Mouse (Mus musculus) kidney, adult 2 months (tissue): ENCODE measurements around the gene Glb1l. TPM values are rescaled to one million over a fixed set of nuclear protein-coding genes. Genes with fewer than 3 reads are reported as not detected.

Source experiments
- DNase-seq: peaks from one replicate; pipeline ENCODE4 v3.0.0; 2021
- H3K27ac ChIP-seq: fragments of 200-500 bp; 2 replicates; pipeline ENCODE4 v1.5.1; 2012; ENCODE audit warnings: low read depth, low read length, control low read depth, inconsistent platforms; ENCODE audit not compliant: insufficient read depth
- H3K27me3 ChIP-seq: fragments of 200-500 bp; replicated peaks from 2 replicates; pipeline ENCODE4 v1.6.1; 2012; ENCODE audit warnings: mild to moderate bottlenecking, moderate library complexity, low read length, inconsistent platforms; ENCODE audit not compliant: control insufficient read depth, insufficient read depth
- H3K36me3 ChIP-seq: fragments of 200-500 bp; 2 replicates; pipeline ENCODE4 v1.6.1; 2012; ENCODE audit warnings: mild to moderate bottlenecking, moderate library complexity, low read length, inconsistent platforms; ENCODE audit not compliant: control insufficient read depth, insufficient read depth
- H3K4me1 ChIP-seq: fragments of 200-500 bp; 2 replicates; pipeline ENCODE4 v1.6.1; 2011; ENCODE audit warnings: low read length; ENCODE audit not compliant: control insufficient read depth, insufficient read depth
- H3K4me3 ChIP-seq: fragments of 200-500 bp; 2 replicates; pipeline ENCODE4 v1.5.1; 2011; ENCODE audit warnings: mild to moderate bottlenecking, low read depth, low read length, control low read depth; ENCODE audit not compliant: insufficient read depth
- CTCF ChIP-seq: fragments of 200-500 bp; conservative IDR thresholded peaks from 2 replicates; pipeline ENCODE4 v1.5.1; 2011; ENCODE audit warnings: low read depth, mild to moderate bottlenecking, control low read depth, low read length, moderate library complexity, mixed read lengths; ENCODE audit not compliant: insufficient read depth, insufficient read length
- POLR2A ChIP-seq: fragments of 200-500 bp; IDR thresholded peaks from one replicate; pipeline ENCODE4 v1.6.1; 2011; ENCODE audit warnings: low read depth, low read length, control low read depth
- WGBS: fragments of 180-500 bp; shearing (Covaris S2); methylation state at CpG from one replicate; pipeline ENCODE4 v1.1.7; 2018; 5-methylcytosine and 5-hydroxymethylcytosine counted together
- polyA plus RNA-seq: library from polyadenylated mRNA; depleted of rRNA; stranded (reverse); fragments of >200 nt; gene quantifications from 2 replicates; pipeline ENCODE4 v1.2.3, GENCODE M21; 2012; rRNA removed

Glb1l gene
- polyA plus RNA-seq, 1 experiment, result 118 TPM

GRCm38 (mm10) chr1:75168093-75168471 is 42.5 kb downstream of the Glb1l start:
- H3K27ac ChIP-seq, result peak overlapping the region; percentile 65; the same call in 1 of the 2 replicates
- WGBS, result 10% methylated on average over 7 of the region's 7 CpGs

GRCm38 (mm10) chr1:75160256-75160617 is 50.4 kb downstream of the Glb1l start:
- Histone ChIP-seq H3K4me3 (no peak overlapping the region), H3K27ac (no peak overlapping the region), H3K4me1 (no peaks in the 10 kb centered on the region), H3K36me3 (no peaks in the 10 kb centered on the region), H3K27me3 (no peaks in the 10 kb centered on the region)
- WGBS, result 91% methylated on average over 4 of the region's 4 CpGs
- TF ChIP-seq POLR2A, result no peak
- no peak for TF ChIP-seq CTCF
- DNase-seq, result no peak

More at GRCm38 (mm10) chr1:75168093-75168471, 42.5 kb downstream of the Glb1l start:
- DNase-seq, result no peak
- Histone ChIP-seq H3K4me3 (peak overlapping the region; percentile 43), H3K27me3 (no peaks in the 10 kb centered on the region), H3K36me3 (no peaks in the 10 kb centered on the region), H3K4me1 (peaks cover 8% of the 10 kb centered on the region; the same call in 1 of the 2 replicates)
- TF ChIP-seq CTCF, result no peak
- no peak for TF ChIP-seq POLR2A

- Histone ChIP-seq H3K4me1 (no peaks in the 10 kb centered on the region), H3K27ac (no peak overlapping the region), H3K36me3 (no peaks in the 10 kb centered on the region), H3K27me3 (no peaks in the 10 kb centered on the region), H3K4me3 (no peak overlapping the region)
- no peak for DNase-seq
- no peak for TF ChIP-seq POLR2A
- TF ChIP-seq CTCF, result no peak
- WGBS, result 77% methylated on average over 5 of the region's 5 CpGs
Observed at GRCm38 (mm10) chr1:75159540-75160255, 50.9 kb downstream of the Glb1l start.

- TF ChIP-seq CTCF, result no peak
- TF ChIP-seq POLR2A, result no peak
- H3K27me3 ChIP-seq, result no peaks in the 10 kb centered on the region
Observed at GRCm38 (mm10) chr1:75158990-75159389, 51.6 kb downstream of the Glb1l start.

GRCm38 (mm10) chr1:75155837-75156236 is 54.8 kb downstream of the Glb1l start:
- no peaks in the 10 kb centered on the region for H3K36me3 ChIP-seq
- TF ChIP-seq POLR2A (no peak), CTCF (no peak)
- no peak overlapping the region for H3K27ac ChIP-seq
- H3K4me1 ChIP-seq, result no peaks in the 10 kb centered on the region
- H3K4me3 ChIP-seq, result no peak overlapping the region
- no peak for DNase-seq
- whole genome bisulfite sequencing, result 59% methylated on average over 3 of the region's 3 CpGs
- no peaks in the 10 kb centered on the region for H3K27me3 ChIP-seq

More at GRCm38 (mm10) chr1:75158990-75159389, 51.6 kb downstream of the Glb1l start:
- Histone ChIP-seq H3K4me1 (no peaks in the 10 kb centered on the region), H3K4me3 (no peak overlapping the region), H3K27ac (no peak overlapping the region), H3K36me3 (no peaks in the 10 kb centered on the region)
- no peak for DNase-seq

- WGBS, result 80% methylated on average over 4 of the region's 4 CpGs
- Histone ChIP-seq H3K4me1 (peaks cover 3% of the 10 kb centered on the region; the same call in 1 of the 2 replicates), H3K27me3 (no peaks in the 10 kb centered on the region), H3K36me3 (peaks cover 2% of the 10 kb centered on the region; the same call in 1 of the 2 replicates), H3K4me3 (no peak overlapping the region), H3K27ac (no peak overlapping the region)
- no peak for TF ChIP-seq CTCF
- peak; percentile 62 for DNase-seq
Observed at GRCm38 (mm10) chr1:75148727-75149126, 61.9 kb downstream of the Glb1l start.

Other genes with a start within 250 kb of the Glb1l start
- gene Nhej1, start 85.6 kb downstream of the Glb1l start, polyA plus RNA-seq, result 2.9 and 4.2 TPM in 2 replicates
- 12.8 and 25.2 TPM in 2 replicates for gene Slc23a3, start 76.9 kb downstream of the Glb1l start, polyA plus RNA-seq
- 67.7 and 70.8 TPM in 2 replicates for gene Cnppd1, start 68.1 kb downstream of the Glb1l start, polyA plus RNA-seq
- gene Retreg2, start 68.0 kb downstream of the Glb1l start, polyA plus RNA-seq, result 225 and 237 TPM in 2 replicates
- 61.6 and 73.7 TPM in 2 replicates for gene Zfand2b, start 42.2 kb downstream of the Glb1l start, polyA plus RNA-seq
- 41.3 and 47.0 TPM in 2 replicates for gene Abcb6, start 30.4 kb downstream of the Glb1l start, polyA plus RNA-seq
- gene Ankzf1, start 18.7 kb downstream of the Glb1l start, polyA plus RNA-seq, result 14.5 and 17.0 TPM in 2 replicates
- gene Atg9a, start 18.6 kb downstream of the Glb1l start, polyA plus RNA-seq, result 67.5 and 86.5 TPM in 2 replicates
- gene Stk16, start within 50 bp of the Glb1l start, polyA plus RNA-seq, result 254 and 277 TPM in 2 replicates
- 213 and 301 TPM in 2 replicates for gene Tuba4a, start 9.1 kb upstream of the Glb1l start, polyA plus RNA-seq
- gene A630095N17Rik, start 21.3 kb upstream of the Glb1l start, polyA plus RNA-seq, result not detected in 2 replicates
- gene Dnajb2, start 25.6 kb upstream of the Glb1l start, polyA plus RNA-seq, result 41.1 and 42.6 TPM in 2 replicates
- gene Ptprn, start 53.7 kb upstream of the Glb1l start, polyA plus RNA-seq, result 0.53 and 0.81 TPM in 2 replicates
- 0.24 and 0.41 TPM in 2 replicates for gene Resp18, start 67.6 kb upstream of the Glb1l start, polyA plus RNA-seq
- gene Dnpep, start 107.2 kb upstream of the Glb1l start, polyA plus RNA-seq, result 117 and 124 TPM in 2 replicates
- 17.0 and 32.1 TPM in 2 replicates for gene Des, start 149.5 kb upstream of the Glb1l start, polyA plus RNA-seq
- 34.6 and 43.9 TPM in 2 replicates for gene Speg, start 164.5 kb upstream of the Glb1l start, polyA plus RNA-seq
- gene Gmppa, start 225.1 kb upstream of the Glb1l start, polyA plus RNA-seq, result 82.4 and 95.0 TPM in 2 replicates
- 0.05 and 0.08 TPM in 2 replicates for gene Asic4, start 239.6 kb upstream of the Glb1l start, polyA plus RNA-seq